9 mouse cellular contexts compared by ENCODE assay signal in genomic region chr2:18675681-18676456, GRCm38 (mm10). TPM values are rescaled to one million over a fixed set of nuclear protein-coding genes. Genes with fewer than 3 reads are reported as not detected.
DNase-seq lines count a peak whose midpoint lies in the region; ATAC-seq lines count a peak whose summit lies in the region.
"Had no signal": no experiment of that assay in that cellular context is flagged by ENCODE, and none has a peak within 500 bp of the region (broad histone marks: within the 10 kb centered on the region; RNA-seq: fewer than 3 reads in every experiment).

No protein-coding gene starts in this region.

- H3K27ac ChIP-seq in forebrain, embryonic 11.5 days (ENCODE audit: low read depth, low read length), result peak overlapping the region; percentile 41; the same call in 1 of the 2 replicates
- peak overlapping the region; percentile 71 for H3K27ac ChIP-seq in liver, embryonic 15.5 days (replicated peaks)

- peak overlapping the region; percentile 65 for H3K9ac ChIP-seq in forebrain, embryonic 11.5 days (ENCODE audit: low read length)
- peak overlapping the region; percentile 62 for H3K9ac ChIP-seq in liver, embryonic 15.5 days

- peaks cover 30% of the 10 kb centered on the region for H3K4me1 ChIP-seq in erythroblast, embryonic 14.5 days (ENCODE audit: control insufficient read depth)
- H3K4me1 ChIP-seq in forebrain, embryonic 11.5 days (replicated peaks; ENCODE audit: control insufficient read depth, insufficient read depth, low read length), result peaks cover 16% of the 10 kb centered on the region; the same call in 1 of the 2 replicates
- H3K4me1 ChIP-seq in liver, embryonic 15.5 days (replicated peaks), result peaks cover 41% of the 10 kb centered on the region

- ATAC-seq in erythroblast, adult 5-6 weeks (replicated peaks; ENCODE audit: low FRiP score, poor library complexity, severe bottlenecking), result no peak
- ATAC-seq in forebrain, embryonic 11.5 days (replicated peaks; ENCODE audit: low FRiP score), result no peak
- ATAC-seq in liver, embryonic 15.5 days (ENCODE audit: insufficient read depth), result no peak

- H3K27me3 ChIP-seq in erythroblast, embryonic 14.5 days (ENCODE audit: control insufficient read depth), result peaks cover 93% of the 10 kb centered on the region
- H3K27me3 ChIP-seq in forebrain, embryonic 11.5 days (ENCODE audit: control insufficient read depth, insufficient read depth, low read length), result peaks cover 24% of the 10 kb centered on the region
- H3K27me3 ChIP-seq in liver, embryonic 15.5 days, result peaks cover 73% of the 10 kb centered on the region
- H3K27me3 ChIP-seq: Patski had no signal

- H3K4me3 ChIP-seq in erythroblast, embryonic 14.5 days (replicated peaks), result peak overlapping the region; percentile 66
- peak overlapping the region; percentile 84 for H3K4me3 ChIP-seq in forebrain, embryonic 11.5 days (ENCODE audit: low read depth, low read length)
- H3K4me3 ChIP-seq in liver, embryonic 15.5 days (replicated peaks), result peak overlapping the region; percentile 67

- peak overlapping the region; percentile 83 for H3K4me2 ChIP-seq in forebrain, embryonic 11.5 days (ENCODE audit: low read depth, low read length, severe bottlenecking)
- peak overlapping the region; percentile 86 for H3K4me2 ChIP-seq in liver, embryonic 15.5 days

- no peaks in the 10 kb centered on the region; the same call in 1 of the 2 replicates for H3K9me3 ChIP-seq in erythroblast, embryonic 14.5 days (ENCODE audit: control insufficient read depth, low read length)
- H3K9me3 ChIP-seq in forebrain, embryonic 11.5 days (ENCODE audit: control insufficient read depth, low read length), result no peaks in the 10 kb centered on the region
- H3K9me3 ChIP-seq in liver, embryonic 15.5 days (replicated peaks), result no peaks in the 10 kb centered on the region

- DNase-seq in A20 (ENCODE audit: low read depth, low spot score), result peak; percentile 44
- no peak for DNase-seq in forebrain, embryonic 11.5 days (ENCODE audit: low spot score)
- no peak for DNase-seq in B cell, adult 2 months
- no peak for DNase-seq in thymus, postnatal 14 days
- DNase-seq in Muller cell, postnatal 12 days (ENCODE audit: inconsistent ontology term), result no peak

- 1% methylated on average over 42 of the region's 42 CpGs for WGBS in forebrain, embryonic 11.5 days
- 17% methylated on average over 42 of the region's 42 CpGs for WGBS in liver, embryonic 15.5 days (ENCODE audit: insufficient replicate concordance)

- H3K36me3 ChIP-seq in erythroblast, embryonic 14.5 days (ENCODE audit: control insufficient read depth), result no peaks in the 10 kb centered on the region
- no peaks in the 10 kb centered on the region for H3K36me3 ChIP-seq in forebrain, embryonic 11.5 days (ENCODE audit: control insufficient read depth, insufficient read depth, low read length)
- no peaks in the 10 kb centered on the region for H3K36me3 ChIP-seq in liver, embryonic 15.5 days (replicated peaks)

RNA-seq across cellular contexts. Expression of gene Bmi1, which starts 0.9 kb away (rescaled TPM):
- polyA plus RNA-seq in erythroblast, embryonic 14.5 days (2012), result 0.13 TPM in 1 of 2 replicates, not detected in the other
- 10.8 and 11.5 TPM in 2 replicates for total RNA-seq in erythroblast, adult 5-6 weeks (2015; ENCODE audit: low replicate concordance)
- total RNA-seq in erythroblast, adult 5-6 weeks (2017; ENCODE audit: low replicate concordance), result 5.3 and 14.9 TPM in 2 replicates
- polyA plus RNA-seq in forebrain, embryonic 11.5 days (2014; fragmentation: Nextera tagmentation; extraction: Ambion mirVana), result 44.4 and 47.5 TPM in 2 replicates
- 4.1 and 4.2 TPM in 2 replicates for polyA plus RNA-seq in liver, embryonic 15.5 days (2015; fragmentation: Nextera tagmentation; extraction: Ambion mirVana)

RNA-seq across cellular contexts. Expression of gene Commd3, which starts 3.7 kb away (rescaled TPM):
- 6.1 and 7.7 TPM in 2 replicates for polyA plus RNA-seq in erythroblast, embryonic 14.5 days (2012)
- 32.6 and 37.3 TPM in 2 replicates for total RNA-seq in erythroblast, adult 5-6 weeks (2015; ENCODE audit: low replicate concordance)
- total RNA-seq in erythroblast, adult 5-6 weeks (2017; ENCODE audit: low replicate concordance), result 34.3 and 51.4 TPM in 2 replicates
- polyA plus RNA-seq in forebrain, embryonic 11.5 days (2014; fragmentation: Nextera tagmentation; extraction: Ambion mirVana), result 123 and 134 TPM in 2 replicates
- polyA plus RNA-seq in liver, embryonic 15.5 days (2015; fragmentation: Nextera tagmentation; extraction: Ambion mirVana), result 76.8 and 85.1 TPM in 2 replicates

RNA-seq across cellular contexts. Expression of gene Spag6, which starts 18.0 kb away (rescaled TPM):
- not detected in 2 replicates for polyA plus RNA-seq in erythroblast, embryonic 14.5 days (2012)
- total RNA-seq in erythroblast, adult 5-6 weeks (2015; ENCODE audit: low replicate concordance), result not detected in 2 replicates
- total RNA-seq in erythroblast, adult 5-6 weeks (2017; ENCODE audit: low replicate concordance), result 0.60 TPM in 1 of 2 replicates, not detected in the other
- polyA plus RNA-seq in forebrain, embryonic 11.5 days (2014; fragmentation: Nextera tagmentation; extraction: Ambion mirVana), result 0.21 and 0.44 TPM in 2 replicates
- polyA plus RNA-seq in liver, embryonic 15.5 days (2015; fragmentation: Nextera tagmentation; extraction: Ambion mirVana), result not detected in 2 replicates
